Comparison of ENCODE assay signal across 23 mouse cellular contexts in genomic region chr8:52511790-52512189, GRCm38 (mm10).
"Had no signal": no experiment of that assay in that cellular context is flagged by ENCODE, and none has a peak within 500 bp of the region (broad histone marks: within the 10 kb centered on the region; RNA-seq: fewer than 3 reads in every experiment).

No protein-coding gene starts in this region.

- DNase-seq: kidney, adult 11 months; kidney, adult 8-10 months; kidney, postnatal 10 days; kidney, postnatal 36 days; liver; lung, adult 18-20 months; lung, postnatal 10 days; lung, postnatal 36 days; right cerebral cortex, adult 18-20 months; right cerebral cortex, postnatal 14 days; right cerebral cortex, postnatal 4 days; thymus, adult 2 months; thymus, postnatal 25 days had no signal

- H3K27me3 ChIP-seq: kidney, embryonic 15.5 days; limb, embryonic 13.5 days; liver, embryonic 12.5 days; liver, embryonic 15.5 days; lung, embryonic 15.5 days; megakaryocyte, embryonic 14.5 days; neural tube, embryonic 12.5 days; neural tube, embryonic 15.5 days had no signal

- H3K4me1 ChIP-seq: kidney, embryonic 15.5 days; limb, embryonic 10.5 days; limb, embryonic 13.5 days; liver, embryonic 12.5 days; liver, embryonic 15.5 days; lung, embryonic 15.5 days; megakaryocyte, embryonic 14.5 days; neural tube, embryonic 12.5 days; neural tube, embryonic 15.5 days had no signal

- H3K4me2 ChIP-seq: kidney, embryonic 15.5 days; limb, embryonic 13.5 days; liver, embryonic 12.5 days; liver, embryonic 15.5 days; lung, embryonic 15.5 days; neural tube, embryonic 12.5 days; neural tube, embryonic 15.5 days had no signal

- ATAC-seq: liver, embryonic 12.5 days had no signal

- H3K4me3 ChIP-seq: kidney, embryonic 15.5 days; limb, embryonic 10.5 days; limb, embryonic 13.5 days; liver, embryonic 12.5 days; liver, embryonic 15.5 days; lung, embryonic 15.5 days; megakaryocyte, embryonic 14.5 days; neural tube, embryonic 12.5 days; neural tube, embryonic 15.5 days had no signal

- H3K9ac ChIP-seq: kidney, embryonic 15.5 days; limb, embryonic 13.5 days; liver, embryonic 12.5 days; liver, embryonic 15.5 days; lung, embryonic 15.5 days; neural tube, embryonic 12.5 days; neural tube, embryonic 15.5 days had no signal

- H3K36me3 ChIP-seq: kidney, embryonic 15.5 days; limb, embryonic 10.5 days; limb, embryonic 13.5 days; liver, embryonic 12.5 days; liver, embryonic 15.5 days; lung, embryonic 15.5 days; neural tube, embryonic 12.5 days; neural tube, embryonic 15.5 days had no signal

- H3K27ac ChIP-seq: kidney, embryonic 15.5 days; limb, embryonic 10.5 days; limb, embryonic 13.5 days; liver, embryonic 12.5 days; liver, embryonic 15.5 days; lung, embryonic 15.5 days; neural tube, embryonic 12.5 days; neural tube, embryonic 15.5 days; stomach, postnatal 0 days had no signal

- H3K9me3 ChIP-seq: kidney, embryonic 15.5 days; limb, embryonic 10.5 days; limb, embryonic 13.5 days; liver, embryonic 12.5 days; liver, embryonic 15.5 days; lung, embryonic 15.5 days; megakaryocyte, embryonic 14.5 days; neural tube, embryonic 12.5 days; neural tube, embryonic 15.5 days had no signal
